Mouse (Mus musculus): ENCODE results near the gene Ptpn21. TPM values are rescaled to one million over a fixed set of nuclear protein-coding genes. Genes with fewer than 3 reads are reported as not detected.

Gene Ptpn21
- polyA plus RNA-seq, 1 experiment from 2014 or later, result 12.0 TPM

DNA sequence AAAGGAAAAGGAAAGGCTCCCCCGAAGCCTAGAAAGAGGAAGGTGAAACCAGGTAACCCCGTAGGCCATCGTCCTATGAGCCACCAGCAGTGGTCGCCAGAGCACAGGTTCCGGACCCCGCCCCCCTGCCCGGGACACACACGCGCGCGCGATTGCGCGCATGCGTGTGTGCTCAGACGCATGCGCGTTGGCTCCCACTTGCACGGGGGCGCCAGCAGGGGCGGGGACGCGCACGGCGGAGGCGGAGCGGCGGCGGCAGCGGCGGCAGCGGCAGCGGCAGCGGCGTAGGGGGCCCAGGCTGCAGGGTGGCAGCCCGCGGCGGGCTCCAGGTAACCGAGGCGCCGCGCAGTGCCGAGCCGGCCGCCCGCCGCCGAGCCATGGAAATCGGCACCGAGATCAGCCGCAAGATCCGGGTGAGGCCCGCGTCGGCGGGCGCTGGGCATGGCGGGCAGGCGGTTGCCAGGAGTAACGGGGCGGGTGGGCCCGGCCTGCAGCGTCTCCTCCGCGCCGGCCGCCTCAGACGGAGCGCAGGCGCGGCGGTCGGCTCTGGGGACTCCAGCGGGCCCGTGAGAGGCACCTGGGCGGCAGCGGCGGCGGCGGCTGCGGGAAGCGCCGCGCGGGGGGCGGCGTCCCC lies 9.7 kb upstream of the Ptpn21 start, which contains the start of gene Zc3h14:
Zc3h14 (plus strand) TSS at position 219 of the 634 bp plus-strand sequence.
- Histone ChIP-seq H3K4me2 (ENCODE audit: low read depth, low read length, severe bottlenecking) (peak within 1 kb of the TSS; percentile 72), H3K9ac (ENCODE audit: low read length) (peak within 1 kb of the TSS; percentile 90), H3K9me3 (ENCODE audit: control insufficient read depth, low read length) (no peaks in the 10 kb centered on the region), H3K4me1 (replicated peaks; ENCODE audit: control insufficient read depth, insufficient read depth, low read length) (no peaks in the 10 kb centered on the region; the same call in 1 of the 2 replicates), H3K27me3 (ENCODE audit: control insufficient read depth, insufficient read depth, low read length) (no peaks in the 10 kb centered on the region), H3K36me3 (ENCODE audit: control insufficient read depth, insufficient read depth, low read length) (no peaks in the 10 kb centered on the region), H3K4me3 (ENCODE audit: low read depth, low read length) (peak within 1 kb of the TSS; percentile 64), H3K27ac (ENCODE audit: low read depth, low read length) (peak within 1 kb of the TSS; percentile 80)
- ATAC-seq (replicated peaks; ENCODE audit: low FRiP score), result peak; percentile 92
- peak; percentile 98 for DNase-seq (ENCODE audit: low spot score)
- under 1% methylated on average over 68 of the region's 87 CpGs for WGBS

DNA sequence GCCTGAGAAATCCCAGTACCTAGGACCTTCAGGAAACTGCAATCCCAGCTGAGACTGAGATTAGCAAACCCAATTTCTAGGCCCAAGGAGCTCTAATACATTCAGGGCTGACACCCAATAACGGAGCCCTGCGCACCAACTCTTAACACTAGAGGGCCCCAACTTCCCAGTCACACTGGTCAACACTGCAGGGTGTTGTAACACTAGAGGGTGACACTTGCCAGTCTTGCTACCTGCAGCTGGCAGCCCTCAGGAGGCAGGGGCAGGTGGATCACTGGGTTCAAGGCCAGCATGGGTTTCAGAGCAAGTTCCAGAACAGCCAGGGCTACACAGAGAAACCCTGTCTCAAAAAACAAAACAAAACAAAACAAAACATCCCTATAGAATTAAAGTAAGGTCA lies 8.9 kb upstream of the Ptpn21 start:
- Histone ChIP-seq H3K27me3 (ENCODE audit: control insufficient read depth, insufficient read depth, low read length) (no peaks in the 10 kb centered on the region), H3K9me3 (ENCODE audit: control insufficient read depth, low read length) (no peaks in the 10 kb centered on the region), H3K27ac (ENCODE audit: low read depth, low read length) (no peak overlapping the region), H3K9ac (ENCODE audit: low read length) (no peak overlapping the region), H3K4me3 (ENCODE audit: low read depth, low read length) (no peak overlapping the region), H3K4me1 (replicated peaks; ENCODE audit: control insufficient read depth, insufficient read depth, low read length) (no peaks in the 10 kb centered on the region; the same call in 1 of the 2 replicates), H3K36me3 (ENCODE audit: control insufficient read depth, insufficient read depth, low read length) (no peaks in the 10 kb centered on the region), H3K4me2 (ENCODE audit: low read depth, low read length, severe bottlenecking) (no peak overlapping the region)
- peak; percentile 67 for DNase-seq (ENCODE audit: low spot score)
- ATAC-seq (replicated peaks; ENCODE audit: low FRiP score), result peak; percentile 60
- 10% methylated on average over 2 of the region's 2 CpGs for whole genome bisulfite sequencing

DNA sequence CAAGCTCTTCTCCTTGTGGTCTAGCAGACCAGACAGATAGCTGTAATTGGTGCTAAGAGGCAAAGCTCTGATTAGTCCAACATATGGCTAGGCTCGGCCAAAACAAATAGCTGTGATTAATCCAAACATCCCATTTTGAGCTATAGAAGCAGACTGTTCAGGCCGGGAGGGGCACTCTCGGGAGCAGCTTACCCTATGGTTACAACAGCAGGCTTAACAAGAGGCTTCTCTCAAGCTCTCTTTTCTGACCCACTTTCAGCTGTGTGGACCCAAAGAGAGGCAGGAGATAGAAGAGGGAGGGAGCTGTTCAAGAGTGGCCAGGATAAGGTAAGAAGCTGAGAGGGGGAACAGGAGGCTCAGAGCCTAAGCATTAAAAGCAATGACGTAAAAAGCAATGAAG lies 8.4 kb upstream of the Ptpn21 start:
- 66% methylated on average over 4 of the region's 4 CpGs for WGBS
- ATAC-seq (replicated peaks; ENCODE audit: low FRiP score), result 0 out of 2 replicates have a peak, but pooled peaks have one; percentile 1
- no peak overlapping the region for H3K27ac ChIP-seq (ENCODE audit: low read depth, low read length)

DNA sequence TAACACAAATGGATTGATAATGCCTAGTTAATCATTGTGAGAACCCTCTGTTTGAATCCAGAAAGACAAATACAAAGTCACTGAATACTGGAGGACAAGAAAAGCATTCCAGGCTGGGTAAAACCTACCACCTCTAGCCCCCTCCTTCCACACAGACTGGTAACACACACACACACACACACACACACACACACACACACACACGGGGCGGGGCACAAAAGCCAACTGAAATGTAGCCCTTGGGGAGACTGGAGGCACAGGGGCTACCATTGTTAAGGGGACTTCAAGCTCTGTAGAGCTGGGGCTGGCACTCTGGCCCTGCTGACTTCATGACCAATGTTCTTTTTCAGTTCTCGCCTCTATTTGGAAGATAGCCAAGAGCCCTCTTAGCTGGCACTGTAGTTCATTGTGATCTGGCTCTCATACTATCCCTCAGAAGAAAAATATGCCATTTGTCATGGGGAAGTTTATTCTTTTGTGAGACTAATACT lies 3.9 kb upstream of the Ptpn21 start:
- Histone ChIP-seq H3K4me3 (ENCODE audit: low read depth, low read length) (no peak overlapping the region), H3K9ac (ENCODE audit: low read length) (no peak overlapping the region), H3K4me1 (replicated peaks; ENCODE audit: control insufficient read depth, insufficient read depth, low read length) (0 out of 2 replicates have a peak, but pooled peaks cover 3% of the 10 kb centered on the region), H3K4me2 (ENCODE audit: low read depth, low read length, severe bottlenecking) (no peak overlapping the region), H3K27ac (ENCODE audit: low read depth, low read length) (no peak overlapping the region), H3K36me3 (ENCODE audit: control insufficient read depth, insufficient read depth, low read length) (no peaks in the 10 kb centered on the region), H3K27me3 (ENCODE audit: control insufficient read depth, insufficient read depth, low read length) (no peaks in the 10 kb centered on the region), H3K9me3 (ENCODE audit: control insufficient read depth, low read length) (no peaks in the 10 kb centered on the region)
- 76% methylated on average over 3 of the region's 3 CpGs for WGBS
- DNase-seq (ENCODE audit: low spot score) (no peak), ATAC-seq (replicated peaks; ENCODE audit: low FRiP score) (no peak)

More for the DNA sequence above, 8.4 kb upstream of the Ptpn21 start:
- Histone ChIP-seq H3K9ac (ENCODE audit: low read length) (no peak overlapping the region), H3K27me3 (ENCODE audit: control insufficient read depth, insufficient read depth, low read length) (no peaks in the 10 kb centered on the region), H3K36me3 (ENCODE audit: control insufficient read depth, insufficient read depth, low read length) (no peaks in the 10 kb centered on the region), H3K4me1 (replicated peaks; ENCODE audit: control insufficient read depth, insufficient read depth, low read length) (no peaks in the 10 kb centered on the region; the same call in 1 of the 2 replicates), H3K4me3 (ENCODE audit: low read depth, low read length) (no peak overlapping the region), H3K4me2 (ENCODE audit: low read depth, low read length, severe bottlenecking) (no peak overlapping the region), H3K9me3 (ENCODE audit: control insufficient read depth, low read length) (no peaks in the 10 kb centered on the region)
- no peak for DNase-seq (ENCODE audit: low spot score)

DNA sequence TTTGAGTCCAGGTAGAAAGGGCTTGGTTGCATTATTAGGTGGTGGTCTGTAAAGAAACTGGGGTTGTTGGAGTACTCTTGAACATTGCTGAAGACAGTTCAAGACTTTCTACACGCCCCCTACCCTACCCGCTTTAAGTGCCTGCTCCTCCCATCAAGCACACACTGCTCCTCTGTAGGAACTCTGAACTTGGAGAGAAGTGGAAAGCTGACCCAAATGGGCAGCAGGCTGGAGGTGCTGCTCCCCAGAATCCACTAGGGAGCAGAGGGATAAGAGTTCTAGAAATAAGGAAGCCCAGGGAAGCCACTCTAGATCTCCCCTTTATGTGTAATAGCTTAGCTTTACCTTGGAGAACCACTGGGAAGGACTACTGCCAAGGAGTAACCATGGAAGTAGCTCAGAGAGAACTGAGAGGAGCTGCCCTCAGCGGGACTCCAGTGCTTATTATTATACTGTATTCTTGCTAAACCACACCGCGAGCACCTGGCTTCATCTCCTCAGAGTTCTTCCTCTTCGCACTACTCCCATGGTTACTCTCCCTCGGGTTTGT lies 671 bp upstream of the Ptpn21 start:
- Histone ChIP-seq H3K9ac (ENCODE audit: low read length) (peak overlapping the region; percentile 93), H3K27ac (ENCODE audit: low read depth, low read length) (no peak overlapping the region), H3K36me3 (ENCODE audit: control insufficient read depth, insufficient read depth, low read length) (no peaks in the 10 kb centered on the region), H3K4me3 (ENCODE audit: low read depth, low read length) (peak overlapping the region; percentile 77), H3K27me3 (ENCODE audit: control insufficient read depth, insufficient read depth, low read length) (no peaks in the 10 kb centered on the region), H3K4me2 (ENCODE audit: low read depth, low read length, severe bottlenecking) (peak overlapping the region; percentile 64), H3K9me3 (ENCODE audit: control insufficient read depth, low read length) (no peaks in the 10 kb centered on the region), H3K4me1 (replicated peaks; ENCODE audit: control insufficient read depth, insufficient read depth, low read length) (peaks cover 12% of the 10 kb centered on the region; the same call in 1 of the 2 replicates)
- no peak for DNase-seq (ENCODE audit: low spot score)
- peak; percentile 40 for ATAC-seq (replicated peaks; ENCODE audit: low FRiP score)
- WGBS, result 13% methylated on average over 7 of the region's 7 CpGs

DNA sequence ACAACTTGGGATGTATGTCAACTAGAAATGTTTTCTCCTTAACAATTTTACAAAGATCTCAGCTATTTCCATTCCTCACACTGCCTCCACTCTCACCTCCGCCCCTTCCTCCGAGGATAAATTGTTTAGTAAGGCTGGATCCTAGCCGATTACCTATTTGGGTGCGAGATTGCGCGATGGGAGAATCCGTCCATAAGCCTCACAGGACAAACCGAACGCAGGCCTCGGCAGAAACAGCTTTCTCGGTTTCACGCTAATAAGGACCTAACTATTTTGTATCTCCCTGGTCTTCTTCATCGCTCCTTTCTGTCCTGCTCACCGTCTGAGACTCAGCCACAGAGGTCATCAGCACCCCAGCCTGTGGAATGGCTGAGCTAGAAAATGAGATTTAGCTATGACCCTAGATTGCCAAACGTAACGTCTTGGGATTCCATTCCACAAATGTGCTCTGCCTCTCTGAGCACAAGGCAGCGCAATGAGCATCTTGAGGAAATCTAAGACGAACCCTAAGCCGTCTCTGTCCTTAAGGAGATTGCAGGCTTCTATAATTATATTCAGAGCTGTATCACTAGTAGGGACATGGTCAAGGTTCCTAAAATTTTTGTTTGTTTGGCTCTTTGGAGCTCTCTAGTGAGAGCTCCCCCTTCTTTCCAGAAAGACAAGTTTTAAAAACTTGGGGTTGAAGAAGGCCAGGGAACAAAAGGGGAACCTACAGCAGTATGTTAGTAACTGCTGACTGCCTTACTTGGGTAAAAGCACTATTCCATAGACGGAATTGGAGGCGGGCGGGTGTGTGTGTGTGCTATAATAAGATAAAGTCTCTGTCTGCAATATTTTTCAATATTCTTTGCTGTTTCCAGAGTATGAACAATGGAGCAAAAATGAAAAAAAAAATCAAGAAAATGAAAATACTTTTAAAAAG lies 2.1 kb downstream of the Ptpn21 start:
- no peaks in the 10 kb centered on the region for H3K9me3 ChIP-seq (ENCODE audit: control insufficient read depth, low read length)
- H3K9ac ChIP-seq (ENCODE audit: low read length), result peak overlapping the region; percentile 58
- 8% methylated on average over 22 of the region's 22 CpGs for WGBS
- ATAC-seq (replicated peaks; ENCODE audit: low FRiP score) (peak; percentile 14; the same call in 1 of the 2 replicates), DNase-seq (ENCODE audit: low spot score) (no peak)
- peak overlapping the region; percentile 4; the same call in 1 of the 2 replicates for H3K27ac ChIP-seq (ENCODE audit: low read depth, low read length)
- peaks cover 12% of the 10 kb centered on the region; the same call in 1 of the 2 replicates for H3K4me1 ChIP-seq (replicated peaks; ENCODE audit: control insufficient read depth, insufficient read depth, low read length)
- H3K4me2 ChIP-seq (ENCODE audit: low read depth, low read length, severe bottlenecking), result peak overlapping the region; percentile 88
- H3K27me3 ChIP-seq (ENCODE audit: control insufficient read depth, insufficient read depth, low read length), result no peaks in the 10 kb centered on the region
- no peaks in the 10 kb centered on the region for H3K36me3 ChIP-seq (ENCODE audit: control insufficient read depth, insufficient read depth, low read length)
- peak overlapping the region; percentile 47 for H3K4me3 ChIP-seq (ENCODE audit: low read depth, low read length)

DNA sequence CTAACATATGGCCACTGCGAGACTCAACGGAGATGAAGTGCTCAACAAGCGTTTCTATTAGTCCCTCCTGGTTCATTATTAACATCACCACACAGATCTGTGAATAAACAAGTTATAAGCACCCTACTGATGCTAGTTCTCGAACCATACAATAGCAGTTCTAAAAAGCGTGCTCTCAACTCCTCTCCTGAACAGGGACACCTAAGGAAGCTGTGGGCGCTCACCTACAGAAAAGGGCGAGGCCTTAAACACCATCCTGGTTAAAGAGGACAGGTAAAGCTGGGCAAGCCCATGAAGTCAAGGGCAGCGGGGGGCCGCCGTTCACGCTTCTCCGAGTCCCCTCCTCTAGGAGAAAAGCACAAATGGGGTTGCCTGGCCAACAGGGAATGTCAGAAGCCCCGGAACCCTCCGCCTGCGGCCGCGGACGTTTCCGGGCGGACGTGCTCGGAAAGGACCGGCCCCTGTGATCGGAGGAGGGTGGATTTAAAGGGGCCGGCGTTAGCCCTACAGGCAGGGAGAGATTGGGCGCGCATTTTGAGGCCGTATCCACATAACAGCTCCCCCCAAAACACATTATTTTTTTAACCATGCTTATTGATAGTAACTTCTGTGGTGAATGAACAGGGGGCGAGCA lies 2.8 kb downstream of the Ptpn21 start:
- H3K9ac ChIP-seq (ENCODE audit: low read length), result peak overlapping the region; percentile 58
- DNase-seq (ENCODE audit: low spot score) (peak; percentile 91), ATAC-seq (replicated peaks; ENCODE audit: low FRiP score) (peak; percentile 79)
- no peaks in the 10 kb centered on the region for H3K36me3 ChIP-seq (ENCODE audit: control insufficient read depth, insufficient read depth, low read length)
- 0 out of 2 replicates have a peak overlapping the region, but pooled peaks have one; percentile 4 for H3K27ac ChIP-seq (ENCODE audit: low read depth, low read length)
- peak overlapping the region; percentile 47 for H3K4me3 ChIP-seq (ENCODE audit: low read depth, low read length)
- peak overlapping the region; percentile 88 for H3K4me2 ChIP-seq (ENCODE audit: low read depth, low read length, severe bottlenecking)
- H3K4me1 ChIP-seq (replicated peaks; ENCODE audit: control insufficient read depth, insufficient read depth, low read length), result peaks cover 12% of the 10 kb centered on the region; the same call in 1 of the 2 replicates
- H3K9me3 ChIP-seq (ENCODE audit: control insufficient read depth, low read length), result no peaks in the 10 kb centered on the region
- under 1% methylated on average over 30 of the region's 30 CpGs for WGBS
- H3K27me3 ChIP-seq (ENCODE audit: control insufficient read depth, insufficient read depth, low read length), result no peaks in the 10 kb centered on the region

DNA sequence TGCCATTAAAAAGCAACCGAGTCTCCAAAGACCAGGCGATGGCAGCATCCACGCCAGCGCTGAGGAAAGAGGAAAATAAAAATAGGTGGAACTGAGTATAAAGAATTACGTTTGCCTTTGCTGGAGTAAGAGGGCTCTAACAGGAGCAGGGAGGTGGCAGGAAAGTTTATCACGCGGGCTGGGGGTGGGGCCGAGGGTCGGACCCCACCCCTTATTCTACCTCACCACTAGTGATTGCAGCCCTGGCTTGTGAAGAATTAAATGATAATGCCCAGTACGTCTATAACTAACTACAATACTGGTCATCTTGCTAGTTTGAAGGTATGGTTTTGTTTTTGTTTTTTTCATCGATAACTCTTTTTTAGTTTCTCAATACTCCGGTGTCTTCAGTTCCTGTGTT lies 3.4 kb downstream of the Ptpn21 start:
- no peak overlapping the region for H3K27ac ChIP-seq (ENCODE audit: low read depth, low read length)
- 16% methylated on average over 12 of the region's 12 CpGs for WGBS

More for the DNA sequence above, 3.4 kb downstream of the Ptpn21 start:
- Histone ChIP-seq H3K4me3 (ENCODE audit: low read depth, low read length) (peak overlapping the region; percentile 47), H3K9me3 (ENCODE audit: control insufficient read depth, low read length) (no peaks in the 10 kb centered on the region), H3K4me1 (replicated peaks; ENCODE audit: control insufficient read depth, insufficient read depth, low read length) (peaks cover 12% of the 10 kb centered on the region; the same call in 1 of the 2 replicates), H3K9ac (ENCODE audit: low read length) (peak overlapping the region; percentile 58), H3K27me3 (ENCODE audit: control insufficient read depth, insufficient read depth, low read length) (no peaks in the 10 kb centered on the region), H3K36me3 (ENCODE audit: control insufficient read depth, insufficient read depth, low read length) (no peaks in the 10 kb centered on the region), H3K4me2 (ENCODE audit: low read depth, low read length, severe bottlenecking) (peak overlapping the region; percentile 88)
- DNase-seq (ENCODE audit: low spot score), result no peak
- no peak for ATAC-seq (replicated peaks; ENCODE audit: low FRiP score)
